Mouse (Mus musculus) cerebellum, adult 2 months (tissue): ENCODE measurements around the gene Anks1b.

Experiments
- CTCF ChIP-seq: fragments of 200-500 bp; IDR thresholded peaks from 2 replicates; pipeline ENCODE4 v1.5.1; 2011; ENCODE audit warnings: low read depth, mild to moderate bottlenecking, control low read depth, low read length, moderate library complexity, borderline replicate concordance; ENCODE audit not compliant: insufficient read depth
- POLR2A ChIP-seq: fragments of 200-500 bp; IDR thresholded peaks from 2 replicates; pipeline ENCODE4 v1.6.1; 2011; ENCODE audit warnings: low read length, control low read depth, borderline replicate concordance; ENCODE audit not compliant: insufficient read depth

DNA sequence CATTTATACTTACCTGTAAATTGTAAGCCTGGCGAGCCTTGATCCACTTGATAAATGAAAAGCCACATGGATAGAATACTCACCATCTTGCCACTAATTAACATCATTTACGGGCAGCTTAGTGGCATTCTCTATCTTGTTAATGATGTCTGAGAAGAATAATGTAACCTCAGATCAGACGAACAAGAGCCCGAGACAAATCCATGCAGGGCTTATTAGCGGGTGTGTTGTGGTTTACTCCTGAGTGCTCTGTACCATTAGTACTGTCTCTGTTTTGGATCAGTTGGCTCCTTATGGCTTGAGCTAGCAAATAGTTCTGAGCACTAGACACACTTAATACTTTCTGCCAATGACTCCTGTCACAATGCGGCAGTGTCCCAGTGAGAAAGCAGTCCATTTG is 220.6 kb downstream of the Anks1b start:
- TF ChIP-seq CTCF (no peak), POLR2A (no peak)
